Mouse (Mus musculus) E14TG2a.4 (cell line): ENCODE measurements around the gene Myrip.

ENCODE experiments used
- CTCF ChIP-seq: conservative IDR thresholded peaks from 2 replicates; pipeline ENCODE4 v1.5.1; 2014; ENCODE audit warnings: low read length
- NANOG ChIP-seq: IDR thresholded peaks from 2 replicates; pipeline ENCODE4 v1.6.1; 2014; ENCODE audit warnings: borderline replicate concordance, low read length, mixed read lengths
- POU5F1 ChIP-seq: IDR thresholded peaks from 2 replicates; pipeline ENCODE4 v1.6.1; 2014; ENCODE audit warnings: low read length, borderline replicate concordance

DNA sequence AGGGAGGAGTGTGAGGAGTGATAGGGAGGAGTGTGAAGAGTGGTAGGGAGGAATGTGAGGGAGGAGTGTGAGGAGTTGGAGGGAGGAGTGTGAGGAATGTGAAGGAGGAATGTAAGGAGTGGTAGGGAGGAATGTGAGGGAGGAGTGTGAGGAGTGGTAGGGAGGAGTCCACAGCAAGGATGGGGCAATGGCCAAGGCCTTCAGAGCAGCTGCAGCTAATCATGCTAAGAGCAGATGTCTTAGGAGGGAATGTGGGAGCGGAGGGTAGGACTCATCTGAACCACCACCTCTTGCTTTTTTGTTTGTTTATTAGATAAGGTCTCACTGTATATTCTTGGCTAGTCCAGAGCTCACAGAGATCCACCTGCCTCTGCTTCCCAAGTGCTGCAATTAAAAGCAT, 66.2 kb downstream of the Myrip start:
- TF ChIP-seq NANOG (no peak), CTCF (no peak), POU5F1 (no peak)
